Mouse (Mus musculus): Measurements from ENCODE around the gene Lrg1. TPM values are rescaled to one million over a fixed set of nuclear protein-coding genes. Genes with fewer than 3 reads are reported as not detected.

The Lrg1 gene
- polyA plus RNA-seq (2012; rRNA removed): 0.06 and 0.18 TPM in 2 replicates

DNA sequence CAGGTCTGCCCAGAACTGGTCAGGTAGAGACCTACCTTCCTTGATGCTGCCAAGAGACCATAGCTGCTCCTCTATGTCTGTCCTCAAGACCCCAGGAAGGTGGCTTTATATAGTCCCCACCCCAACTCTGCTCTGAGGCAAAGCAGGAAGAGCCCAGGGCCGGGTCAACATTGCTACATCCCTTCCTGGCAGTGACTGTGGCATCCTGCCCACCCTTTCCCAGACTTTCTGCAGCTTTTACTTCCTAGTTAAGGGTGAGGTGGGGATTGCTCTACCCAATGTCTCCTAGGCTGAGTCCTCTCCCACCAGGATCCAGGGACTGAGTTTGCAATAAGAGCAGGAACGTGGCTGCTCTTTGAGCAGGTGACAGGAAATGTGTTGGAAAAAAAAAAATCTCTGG lies at the start of gene Lrg1:
Lrg1 (minus strand) TSS at position 176 of the 400 bp plus-strand sequence.
- TF ChIP-seq CTCF (IDR thresholded peaks at IDR 0.05; ENCODE audit: borderline replicate concordance, extremely low read depth, insufficient read depth, insufficient read length) (no peak), POLR2A (IDR thresholded peaks at IDR 0.05; ENCODE audit: borderline replicate concordance, extremely low read depth, insufficient read depth, insufficient read length, poor library complexity, severe bottlenecking) (no peak)
- DNase-seq (ENCODE audit: low read depth): no peak

DNA sequence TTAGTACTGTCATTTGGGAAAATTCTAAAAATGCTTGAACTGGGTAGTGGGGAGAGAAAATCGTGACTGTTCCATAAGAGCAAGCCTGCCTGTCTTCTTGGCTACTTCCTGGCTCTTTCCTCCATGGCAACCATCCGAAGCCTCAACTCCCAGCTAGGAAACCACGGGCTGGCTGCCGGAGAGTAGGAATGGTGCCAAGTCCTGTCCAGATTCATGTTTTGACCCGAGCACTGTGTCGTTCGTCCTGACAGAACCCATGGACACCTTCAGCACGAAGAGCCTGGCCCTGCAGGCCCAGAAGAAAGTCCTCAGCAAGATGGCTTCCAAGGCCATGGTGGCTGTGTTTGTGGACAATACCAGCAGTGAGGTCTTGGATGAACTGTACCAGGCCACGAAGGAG lies 49.7 kb upstream of the Lrg1 start:
- DNase-seq (ENCODE audit: low read depth): no peak
- no peak for TF ChIP-seq CTCF (IDR thresholded peaks at IDR 0.05; ENCODE audit: borderline replicate concordance, extremely low read depth, insufficient read depth, insufficient read length)
- no peak for TF ChIP-seq POLR2A (IDR thresholded peaks at IDR 0.05; ENCODE audit: borderline replicate concordance, extremely low read depth, insufficient read depth, insufficient read length, poor library complexity, severe bottlenecking)

- peak; percentile 36 for DNase-seq (ENCODE audit: low read depth)
- no peak for TF ChIP-seq POLR2A (IDR thresholded peaks at IDR 0.05; ENCODE audit: borderline replicate concordance, extremely low read depth, insufficient read depth, insufficient read length, poor library complexity, severe bottlenecking)
- TF ChIP-seq CTCF (IDR thresholded peaks at IDR 0.05; ENCODE audit: borderline replicate concordance, extremely low read depth, insufficient read depth, insufficient read length): no peak
Measured at GRCm38 (mm10) chr17:56170636-56171035, 48.8 kb upstream of the Lrg1 start.

DNA sequence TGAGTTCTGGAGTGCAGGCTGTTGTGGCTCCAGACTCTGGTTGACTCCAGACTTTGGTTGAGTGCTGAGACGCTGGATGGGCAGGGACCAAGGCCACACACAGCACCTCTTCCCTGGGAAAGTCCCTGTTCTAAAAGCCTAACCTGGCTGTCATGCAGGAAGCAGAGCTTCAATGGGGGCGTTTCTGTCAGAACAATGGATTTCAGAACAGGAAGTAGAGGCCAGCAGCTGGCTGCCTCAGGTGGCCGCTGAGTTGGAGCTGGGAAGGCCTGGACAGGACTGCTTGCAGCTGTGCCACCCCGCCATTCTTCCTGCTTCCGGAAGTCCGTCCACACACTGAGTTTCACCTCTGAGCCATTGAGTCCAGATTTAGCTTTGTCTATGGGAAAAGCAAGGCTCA lies 48.0 kb upstream of the Lrg1 start:
- TF ChIP-seq POLR2A (IDR thresholded peaks at IDR 0.05; ENCODE audit: borderline replicate concordance, extremely low read depth, insufficient read depth, insufficient read length, poor library complexity, severe bottlenecking) (no peak), CTCF (IDR thresholded peaks at IDR 0.05; ENCODE audit: borderline replicate concordance, extremely low read depth, insufficient read depth, insufficient read length) (no peak)
- no peak for DNase-seq (ENCODE audit: low read depth)

- peak; percentile 44 for DNase-seq (ENCODE audit: low read depth)
Measured at GRCm38 (mm10) chr17:56165671-56166070, 43.9 kb upstream of the Lrg1 start.

GRCm38 (mm10) chr17:56164510-56164909 lies 42.7 kb upstream of the Lrg1 start:
- DNase-seq (ENCODE audit: low read depth): no peak
- TF ChIP-seq POLR2A (IDR thresholded peaks at IDR 0.05; ENCODE audit: borderline replicate concordance, extremely low read depth, insufficient read depth, insufficient read length, poor library complexity, severe bottlenecking) (no peak), CTCF (IDR thresholded peaks at IDR 0.05; ENCODE audit: borderline replicate concordance, extremely low read depth, insufficient read depth, insufficient read length) (no peak)

More at GRCm38 (mm10) chr17:56165671-56166070, 43.9 kb upstream of the Lrg1 start:
- no peak for TF ChIP-seq CTCF (IDR thresholded peaks at IDR 0.05; ENCODE audit: borderline replicate concordance, extremely low read depth, insufficient read depth, insufficient read length)
- no peak for TF ChIP-seq POLR2A (IDR thresholded peaks at IDR 0.05; ENCODE audit: borderline replicate concordance, extremely low read depth, insufficient read depth, insufficient read length, poor library complexity, severe bottlenecking)

DNA sequence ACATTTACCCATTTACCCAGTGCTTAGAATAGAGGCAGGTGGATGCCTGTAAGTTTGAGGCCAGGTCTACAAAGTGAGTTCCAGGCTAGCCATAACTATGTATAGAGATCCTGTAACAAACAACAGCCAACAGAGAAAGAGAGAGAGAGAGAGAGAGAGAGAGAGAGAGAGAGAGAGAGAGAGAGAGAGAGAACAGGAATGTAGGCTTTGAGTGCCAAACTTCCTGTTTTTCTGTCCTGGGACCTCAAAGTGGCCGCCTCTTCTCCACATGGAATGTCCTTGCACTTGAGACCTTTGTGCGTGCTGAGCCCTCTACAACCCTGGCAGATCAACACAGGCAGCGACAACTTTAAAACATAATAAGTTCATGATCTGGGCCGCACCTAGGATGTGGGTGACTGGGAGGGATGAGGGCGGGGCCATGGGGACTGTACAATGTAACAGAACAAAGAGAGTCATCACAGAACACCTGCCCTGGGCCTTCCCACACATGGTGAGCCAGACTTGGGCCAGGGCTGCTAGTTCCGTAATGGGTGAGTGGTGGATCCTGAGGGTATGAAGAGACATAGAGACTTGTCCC lies 41.8 kb upstream of the Lrg1 start:
- DNase-seq (ENCODE audit: low read depth): no peak
- no peak for TF ChIP-seq POLR2A (IDR thresholded peaks at IDR 0.05; ENCODE audit: borderline replicate concordance, extremely low read depth, insufficient read depth, insufficient read length, poor library complexity, severe bottlenecking)

DNA sequence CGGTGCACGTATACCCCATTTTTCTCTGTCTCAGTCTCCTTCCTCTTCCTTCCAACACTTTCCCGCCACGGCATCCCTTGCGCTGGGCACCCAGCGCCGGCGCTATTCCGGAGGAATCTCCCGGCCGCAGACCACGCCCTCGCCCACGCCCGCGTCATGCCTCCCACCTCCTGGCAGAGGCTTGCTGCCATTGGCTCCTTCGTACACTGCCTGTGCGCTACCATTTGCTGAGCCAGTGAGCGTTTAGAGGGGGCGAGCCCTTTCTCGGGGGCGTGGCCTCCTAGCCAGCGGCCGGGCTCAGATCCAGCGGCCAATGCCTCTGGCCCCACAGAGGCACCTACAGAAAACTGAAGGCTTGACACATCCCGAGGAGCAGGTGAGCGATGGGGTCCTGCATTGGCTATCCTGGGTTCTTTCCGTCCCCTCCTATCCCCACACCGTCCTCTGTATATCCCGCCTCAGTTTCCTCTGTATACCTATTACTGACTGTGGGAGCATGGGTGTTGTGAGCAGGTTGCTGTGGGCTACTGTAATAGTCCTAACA lies 40.5 kb upstream of the Lrg1 start, which contains the start of gene Tnfaip8l1:
Tnfaip8l1 (plus strand) TSS at position 247 of the 544 bp plus-strand sequence.
- no peak for TF ChIP-seq CTCF (IDR thresholded peaks at IDR 0.05; ENCODE audit: borderline replicate concordance, extremely low read depth, insufficient read depth, insufficient read length)
- TF ChIP-seq POLR2A (IDR thresholded peaks at IDR 0.05; ENCODE audit: borderline replicate concordance, extremely low read depth, insufficient read depth, insufficient read length, poor library complexity, severe bottlenecking): peak; percentile 31; the same call in 1 of the 2 replicates
- DNase-seq (ENCODE audit: low read depth): peak; percentile 97

GRCm38 (mm10) chr17:56159729-56160128 lies 37.9 kb upstream of the Lrg1 start:
- peak; percentile 68 for DNase-seq (ENCODE audit: low read depth)
- TF ChIP-seq CTCF (IDR thresholded peaks at IDR 0.05; ENCODE audit: borderline replicate concordance, extremely low read depth, insufficient read depth, insufficient read length) (peak; percentile 95), POLR2A (IDR thresholded peaks at IDR 0.05; ENCODE audit: borderline replicate concordance, extremely low read depth, insufficient read depth, insufficient read length, poor library complexity, severe bottlenecking) (no peak)

DNA sequence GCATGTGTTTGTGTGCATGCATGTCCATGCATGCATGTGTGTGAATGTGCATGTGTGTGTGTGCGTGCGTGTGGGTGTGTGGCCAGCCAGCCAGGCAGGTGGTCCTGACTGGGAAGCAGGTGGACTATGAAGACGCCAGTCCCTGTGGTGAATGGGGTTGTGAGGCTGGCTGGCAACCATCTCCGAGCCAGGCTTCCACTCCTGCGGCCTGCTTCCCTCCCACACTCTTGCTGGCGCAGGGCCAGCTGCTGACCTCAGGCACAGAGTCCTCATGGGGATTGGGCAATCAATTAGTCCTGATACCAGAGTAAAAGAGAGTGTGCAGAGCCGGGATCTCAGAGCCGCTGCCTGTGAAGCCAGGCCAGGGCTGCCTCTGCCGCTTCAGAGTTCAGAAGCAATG lies 31.8 kb upstream of the Lrg1 start:
- DNase-seq (ENCODE audit: low read depth): peak; percentile 83
- TF ChIP-seq CTCF (IDR thresholded peaks at IDR 0.05; ENCODE audit: borderline replicate concordance, extremely low read depth, insufficient read depth, insufficient read length) (no peak), POLR2A (IDR thresholded peaks at IDR 0.05; ENCODE audit: borderline replicate concordance, extremely low read depth, insufficient read depth, insufficient read length, poor library complexity, severe bottlenecking) (no peak)

- DNase-seq (ENCODE audit: low read depth): no peak
- no peak for TF ChIP-seq POLR2A (IDR thresholded peaks at IDR 0.05; ENCODE audit: borderline replicate concordance, extremely low read depth, insufficient read depth, insufficient read length, poor library complexity, severe bottlenecking)
- no peak for TF ChIP-seq CTCF (IDR thresholded peaks at IDR 0.05; ENCODE audit: borderline replicate concordance, extremely low read depth, insufficient read depth, insufficient read length)
Measured at GRCm38 (mm10) chr17:56149897-56150296, 28.1 kb upstream of the Lrg1 start.

Measured in brain, embryonic 14.5 days (tissue).